16 mouse cellular contexts compared by ENCODE assay signal in genomic region chr4:107243365-107244333, GRCm38 (mm10). TPM values are rescaled to one million over a fixed set of nuclear protein-coding genes. Genes with fewer than 3 reads are reported as not detected.
A peak's percentile ranks its signal among the peaks of the same experiment; 100 is the strongest.
DNase-seq lines count a peak whose midpoint lies in the region; ATAC-seq and TF ChIP-seq lines count a peak whose summit lies in the region.
"Had no signal": no experiment of that assay in that cellular context is flagged by ENCODE, and none has a peak within 500 bp of the region (broad histone marks: within the 10 kb centered on the region; RNA-seq: fewer than 3 reads in every experiment).

No protein-coding gene starts in this region.

- peaks cover 32% of the 10 kb centered on the region for H3K4me1 ChIP-seq in heart, embryonic 11.5 days (ENCODE audit: control insufficient read depth, insufficient read depth, low read length)
- no peaks in the 10 kb centered on the region; the same call in none of the 2 replicates for H3K4me1 ChIP-seq in heart, adult 2 months (ENCODE audit: control insufficient read depth, insufficient read depth, low read length)
- H3K4me1 ChIP-seq in kidney, postnatal 0 days (replicated peaks; ENCODE audit: insufficient read depth, low read length), result peaks cover 20% of the 10 kb centered on the region; the same call in 1 of the 2 replicates
- H3K4me1 ChIP-seq in kidney, embryonic 14.5 days (ENCODE audit: control insufficient read depth, insufficient read depth, low read length), result 0 out of 2 replicates have a peak, but pooled peaks cover 4% of the 10 kb centered on the region
- H3K4me1 ChIP-seq in CH12.LX (ENCODE audit: control insufficient read depth in 1 of 2, insufficient read depth in 2 of 2), result peaks cover 7 to 22% of the 10 kb centered on the region in 2 experiments; a peak in 3 of 4 replicates
- H3K4me1 ChIP-seq in hindbrain, embryonic 16.5 days (ENCODE audit: control insufficient read depth, insufficient read depth, low read depth, low read length), result peaks cover 4% of the 10 kb centered on the region; the same call in 1 of the 2 replicates

- H3K27me3 ChIP-seq in heart, embryonic 11.5 days (ENCODE audit: control insufficient read depth, insufficient read depth, low read length), result no peaks in the 10 kb centered on the region
- H3K27me3 ChIP-seq in heart, adult 2 months (ENCODE audit: control insufficient read depth, insufficient read depth, low read length), result no peaks in the 10 kb centered on the region
- H3K27me3 ChIP-seq in kidney, postnatal 0 days (ENCODE audit: insufficient read depth, low read length), result no peaks in the 10 kb centered on the region
- H3K27me3 ChIP-seq in kidney, embryonic 14.5 days (ENCODE audit: control insufficient read depth, insufficient read depth, low read length), result no peaks in the 10 kb centered on the region
- no peaks in the 10 kb centered on the region for H3K27me3 ChIP-seq in CH12.LX (replicated peaks)
- H3K27me3 ChIP-seq in hindbrain, embryonic 16.5 days (replicated peaks; ENCODE audit: control insufficient read depth, insufficient read depth, low read length), result no peaks in the 10 kb centered on the region
- H3K27me3 ChIP-seq: limb, embryonic 12.5 days had no signal

- no peaks in the 10 kb centered on the region for H3K79me2 ChIP-seq in heart, adult 2 months (replicated peaks; ENCODE audit: control insufficient read depth, insufficient read depth, low read length)
- no peaks in the 10 kb centered on the region; the same call in 1 of the 2 replicates for H3K79me2 ChIP-seq in CH12.LX (replicated peaks; ENCODE audit: control insufficient read depth, extremely low read depth, insufficient read depth, poor library complexity, severe bottlenecking)

- H3K4me3 ChIP-seq in heart, embryonic 11.5 days (ENCODE audit: low read depth, low read length), result no peak overlapping the region
- no peak overlapping the region for H3K4me3 ChIP-seq in heart, adult 2 months
- H3K4me3 ChIP-seq in kidney, postnatal 0 days (replicated peaks; ENCODE audit: low read depth, low read length), result no peak overlapping the region
- no peak overlapping the region for H3K4me3 ChIP-seq in kidney, embryonic 14.5 days (ENCODE audit: low read length)
- H3K4me3 ChIP-seq in CH12.LX (replicated peaks in 1 of 3; ENCODE audit: low read depth in 2 of 3, low read length in 2 of 3, poor library complexity in 1 of 3), result no peak overlapping the region
- H3K4me3 ChIP-seq in hindbrain, embryonic 16.5 days (ENCODE audit: low read length), result no peak overlapping the region
- H3K4me3 ChIP-seq: limb, embryonic 12.5 days had no signal

- peaks cover 24% of the 10 kb centered on the region for H3K36me3 ChIP-seq in heart, embryonic 11.5 days (ENCODE audit: control insufficient read depth, insufficient read depth, low read length)
- no peaks in the 10 kb centered on the region for H3K36me3 ChIP-seq in heart, adult 2 months (ENCODE audit: control insufficient read depth, insufficient read depth, low read length)
- H3K36me3 ChIP-seq in kidney, postnatal 0 days (ENCODE audit: insufficient read depth, low read length), result peaks cover 15% of the 10 kb centered on the region
- peaks cover 60% of the 10 kb centered on the region for H3K36me3 ChIP-seq in kidney, embryonic 14.5 days (ENCODE audit: control insufficient read depth, insufficient read depth, low read length)
- H3K36me3 ChIP-seq in CH12.LX (replicated peaks in 1 of 2; ENCODE audit: control insufficient read depth in 1 of 2, insufficient read depth in 1 of 2, low read length in 1 of 2), result peaks cover 23 to 67% of the 10 kb centered on the region in 2 experiments
- peaks cover 26% of the 10 kb centered on the region for H3K36me3 ChIP-seq in hindbrain, embryonic 16.5 days (ENCODE audit: control insufficient read depth, insufficient read depth, low read length)

- DNase-seq in heart, adult 2 months, result no peak
- DNase-seq in kidney, postnatal 0 days (ENCODE audit: low spot score), result peak; percentile 6
- DNase-seq in CH12.LX (ENCODE audit: extremely low read depth), result peak; percentile 6
- no peak for DNase-seq in cerebellum, adult 18-20 months
- DNase-seq: cerebellum, adult 2 months; lung, adult 18-20 months; thymus, postnatal 14 days had no signal

- WGBS in heart, embryonic 11.5 days (ENCODE audit: insufficient replicate concordance), result 62% methylated on average over 6 of the region's 6 CpGs
- WGBS in heart, adult 2 months, result 63% methylated on average over 6 of the region's 6 CpGs
- 64% methylated on average over 6 of the region's 6 CpGs for WGBS in kidney, postnatal 0 days
- 78% methylated on average over 6 of the region's 6 CpGs for WGBS in kidney, embryonic 14.5 days
- WGBS in hindbrain, embryonic 16.5 days, result 58% methylated on average over 6 of the region's 6 CpGs

- no peak for TF ChIP-seq EP300 in heart, adult 2 months (IDR thresholded peaks at IDR 0.05; ENCODE audit: insufficient read depth, low read depth, low read length)
- TF ChIP-seq EP300 in CH12.LX (IDR thresholded peaks at IDR 0.05; ENCODE audit: low read length), result peak; percentile 47; the same call in 1 of the 2 replicates

- dilution Hi-C loops in CH12.LX (cut with MboI; ENCODE audit: extremely low pct_ligation_motif_present, extremely low pct_unique_long_range_greater_than_20kb, low sequenced_read_pairs), result no loop called here

- intact Hi-C loops in heart, adult 2 months (cut with DNase I), result no loop called here

- TF ChIP-seq POLR2A in heart, adult 2 months (IDR thresholded peaks at IDR 0.05; ENCODE audit: insufficient read depth, low read depth, low read length), result no peak
- TF ChIP-seq POLR2A in CH12.LX (IDR thresholded peaks at IDR 0.05; ENCODE audit: low read depth, low read length), result no peak

- TF ChIP-seq CTCF in heart, adult 2 months (IDR thresholded peaks at IDR 0.05), result no peak
- no peak for TF ChIP-seq CTCF in kidney, postnatal 0 days (IDR thresholded peaks at IDR 0.05; ENCODE audit: low read depth)
- no peak for TF ChIP-seq CTCF in CH12.LX (conservative IDR thresholded peaks at IDR 0.05 in 1 of 2, IDR thresholded peaks at IDR 0.05 in 1 of 2; ENCODE audit: low read depth in 2 of 2, low read length in 2 of 2)

- TF ChIP-seq RAD21 in CH12.LX (IDR thresholded peaks at IDR 0.05; ENCODE audit: low read depth, low read length), result no peak

- no peak for ATAC-seq in heart, embryonic 11.5 days (replicated peaks; ENCODE audit: insufficient number of reproducible peaks, low FRiP score, low TSS enrichment)
- ATAC-seq in kidney, postnatal 0 days (replicated peaks; ENCODE audit: low FRiP score, low read depth), result no peak
- no peak for ATAC-seq in kidney, embryonic 14.5 days (ENCODE audit: low FRiP score, low TSS enrichment)
- ATAC-seq in hindbrain, embryonic 16.5 days, result peak; percentile 42; the same call in 1 of the 2 replicates
- ATAC-seq: intestine, postnatal 0 days had no signal

- H3K9me3 ChIP-seq in heart, embryonic 11.5 days (replicated peaks; ENCODE audit: control insufficient read depth, low read length), result no peaks in the 10 kb centered on the region
- H3K9me3 ChIP-seq in kidney, postnatal 0 days (replicated peaks; ENCODE audit: low read length), result no peaks in the 10 kb centered on the region
- no peaks in the 10 kb centered on the region for H3K9me3 ChIP-seq in kidney, embryonic 14.5 days (ENCODE audit: control insufficient read depth, low read length)
- H3K9me3 ChIP-seq in CH12.LX (replicated peaks; ENCODE audit: low read length), result no peaks in the 10 kb centered on the region
- no peaks in the 10 kb centered on the region for H3K9me3 ChIP-seq in hindbrain, embryonic 16.5 days (ENCODE audit: control insufficient read depth, low read length)
- H3K9me3 ChIP-seq: limb, embryonic 12.5 days had no signal

- no peak overlapping the region for H3K9ac ChIP-seq in heart, embryonic 11.5 days (ENCODE audit: low read depth, low read length)
- no peak overlapping the region for H3K9ac ChIP-seq in heart, adult 2 months (ENCODE audit: low read depth, low read length)
- H3K9ac ChIP-seq in kidney, postnatal 0 days (ENCODE audit: low read depth, low read length), result no peak overlapping the region
- H3K9ac ChIP-seq in kidney, embryonic 14.5 days (ENCODE audit: low read depth, low read length), result no peak overlapping the region
- no peak overlapping the region for H3K9ac ChIP-seq in CH12.LX (ENCODE audit: insufficient read depth, low read depth)
- no peak overlapping the region for H3K9ac ChIP-seq in hindbrain, embryonic 16.5 days (ENCODE audit: low read depth, low read length)
- H3K9ac ChIP-seq: limb, embryonic 12.5 days had no signal

- in situ Hi-C loops in CH12.LX (cut with MboI; ENCODE audit: low pct_ligation_motif_present, low pct_unique_long_range_greater_than_20kb, low sequenced_read_pairs), result no loop called here

- H3K4me2 ChIP-seq in heart, embryonic 11.5 days, result no peak overlapping the region
- no peak overlapping the region for H3K4me2 ChIP-seq in kidney, postnatal 0 days (ENCODE audit: low read length)
- H3K4me2 ChIP-seq in kidney, embryonic 14.5 days (replicated peaks; ENCODE audit: low read depth, low read length), result no peak overlapping the region
- no peak overlapping the region for H3K4me2 ChIP-seq in CH12.LX (ENCODE audit: insufficient read depth, low read depth, poor library complexity, severe bottlenecking)
- H3K4me2 ChIP-seq in hindbrain, embryonic 16.5 days (ENCODE audit: low read length), result no peak overlapping the region
- H3K4me2 ChIP-seq: limb, embryonic 12.5 days had no signal

- peak overlapping the region; percentile 64; the same call in 1 of the 2 replicates for H3K27ac ChIP-seq in heart, embryonic 11.5 days (ENCODE audit: low read depth, low read length)
- H3K27ac ChIP-seq in heart, adult 2 months, result no peak overlapping the region
- H3K27ac ChIP-seq in kidney, postnatal 0 days, result no peak overlapping the region
- H3K27ac ChIP-seq in kidney, embryonic 14.5 days (ENCODE audit: low read depth, low read length), result no peak overlapping the region
- H3K27ac ChIP-seq in CH12.LX (ENCODE audit: insufficient read depth, low read depth), result no peak overlapping the region
- H3K27ac ChIP-seq in hindbrain, embryonic 16.5 days (ENCODE audit: low read depth, low read length), result peak overlapping the region; percentile 18; the same call in 1 of the 2 replicates
- H3K27ac ChIP-seq: limb, embryonic 12.5 days had no signal

RNA-seq across cellular contexts. Expression of gene Lrrc42, which starts 9.7 kb away (rescaled TPM):
- 70.4 and 79.3 TPM in 2 replicates for polyA plus RNA-seq in heart, embryonic 11.5 days (2014; fragmentation: Nextera tagmentation; extraction: Ambion mirVana)
- total RNA-seq in heart, adult 2 months (2021), result 10 to 100 TPM in 1 of 2 experiments, 1 to 10 TPM in 1; 9.6 to 10.1 TPM
- polyA plus RNA-seq in heart, adult 2 months (2012; rRNA removed), result 5.0 and 8.6 TPM in 2 replicates
- polyA plus RNA-seq in kidney, postnatal 0 days (2015; fragmentation: Nextera tagmentation; extraction: Ambion mirVana), result 72.2 and 80.1 TPM in 2 replicates
- polyA plus RNA-seq in kidney, embryonic 14.5 days (2014; fragmentation: Nextera tagmentation; extraction: Ambion mirVana), result 101 and 113 TPM in 2 replicates
- total RNA-seq in CH12.LX (2012; rRNA removed) (13.0 and 13.7 TPM in 2 replicates), CH12.LX (2014; rRNA removed) (15.3 and 24.9 TPM in 2 replicates)
- polyA plus RNA-seq in CH12.LX (2012; ENCODE audit: insufficient read length, low read depth), result 48.2 and 72.9 TPM in 2 replicates
- polyA plus RNA-seq in hindbrain, embryonic 16.5 days (2015; fragmentation: Nextera tagmentation; extraction: Ambion mirVana), result 52.1 and 54.7 TPM in 2 replicates

RNA-seq across cellular contexts. Expression of gene Hspb11, which starts 9.7 kb away (rescaled TPM):
- polyA plus RNA-seq in heart, embryonic 11.5 days (2014; fragmentation: Nextera tagmentation; extraction: Ambion mirVana), result 35.1 and 38.7 TPM in 2 replicates
- total RNA-seq in heart, adult 2 months (2021), result 10 to 100 TPM in 1 of 2 experiments, 1 to 10 TPM in 1; 9.4 to 11.3 TPM
- 2.3 and 3.9 TPM in 2 replicates for polyA plus RNA-seq in heart, adult 2 months (2012; rRNA removed)
- 53.7 and 56.7 TPM in 2 replicates for polyA plus RNA-seq in kidney, postnatal 0 days (2015; fragmentation: Nextera tagmentation; extraction: Ambion mirVana)
- polyA plus RNA-seq in kidney, embryonic 14.5 days (2014; fragmentation: Nextera tagmentation; extraction: Ambion mirVana), result 39.6 and 56.6 TPM in 2 replicates
- 35.4 and 46.3 TPM in 2 replicates for total RNA-seq in CH12.LX (2012; rRNA removed)
- total RNA-seq in CH12.LX (2014; rRNA removed), result 38.7 and 40.7 TPM in 2 replicates
- polyA plus RNA-seq in CH12.LX (2012; ENCODE audit: insufficient read length, low read depth), result 19.7 and 20.2 TPM in 2 replicates
- 31.1 and 36.8 TPM in 2 replicates for polyA plus RNA-seq in hindbrain, embryonic 16.5 days (2015; fragmentation: Nextera tagmentation; extraction: Ambion mirVana)

RNA-seq across cellular contexts. Expression of gene Ldlrad1, which starts 34.7 kb away (rescaled TPM):
- polyA plus RNA-seq in heart, embryonic 11.5 days (2014; fragmentation: Nextera tagmentation; extraction: Ambion mirVana), result not detected in 2 replicates
- total RNA-seq in heart, adult 2 months (2021), result not detected
- 2.1 TPM in 1 of 2 replicates, not detected in the other for polyA plus RNA-seq in heart, adult 2 months (2012; rRNA removed)
- not detected in 2 replicates for polyA plus RNA-seq in kidney, postnatal 0 days (2015; fragmentation: Nextera tagmentation; extraction: Ambion mirVana)
- not detected in 2 replicates for polyA plus RNA-seq in kidney, embryonic 14.5 days (2014; fragmentation: Nextera tagmentation; extraction: Ambion mirVana)
- total RNA-seq in CH12.LX (2012; rRNA removed), result not detected in 2 replicates
- not detected in 2 replicates for total RNA-seq in CH12.LX (2014; rRNA removed)
- polyA plus RNA-seq in CH12.LX (2012; ENCODE audit: insufficient read length, low read depth), result not detected in 2 replicates
- not detected in 2 replicates for polyA plus RNA-seq in hindbrain, embryonic 16.5 days (2015; fragmentation: Nextera tagmentation; extraction: Ambion mirVana)
- total RNA-seq: adrenal gland, postnatal 4 days; gastrocnemius, adult 8-10 months; layer of hippocampus, postnatal 25 days had no signal
- polyA plus RNA-seq: cerebellum, adult 2 months; intestine, postnatal 0 days; limb, embryonic 12.5 days; neural tube, embryonic 11.5 days had no signal

Comparison
In these comparisons a context has a peak if more than half of its experiments do, and no peak if none do; other contexts are left out.
1. H3K27ac ChIP-seq: peak in heart, embryonic 11.5 days (single experiment) and hindbrain, embryonic 16.5 days (single experiment); none in heart, adult 2 months (single experiment), kidney, postnatal 0 days (single experiment), kidney, embryonic 14.5 days (single experiment) and CH12.LX (single experiment).
2. DNase-seq: peak in kidney, postnatal 0 days (single experiment) and CH12.LX (single experiment); none in heart, adult 2 months (0 of 2) and cerebellum, adult 18-20 months (0 of 2).